Comparison of ENCODE assay signal across 9 mouse cellular contexts in genomic region chr19:58859357-58859756, GRCm38 (mm10).
DNase-seq lines count a peak whose midpoint lies in the region; ATAC-seq and TF ChIP-seq lines count a peak whose summit lies in the region.
"Had no signal": no experiment of that assay in that cellular context is flagged by ENCODE, and none has a peak within 500 bp of the region (broad histone marks: within the 10 kb centered on the region; RNA-seq: fewer than 3 reads in every experiment).

No protein-coding gene starts in this region.

- H3K4me1 ChIP-seq in limb, embryonic 10.5 days = peaks cover 22% of the 10 kb centered on the region
- no peaks in the 10 kb centered on the region for H3K4me1 ChIP-seq in stomach, postnatal 0 days (replicated peaks; ENCODE audit: control insufficient read depth, insufficient read depth)

- H3K36me3 ChIP-seq in limb, embryonic 10.5 days = no peaks in the 10 kb centered on the region
- no peaks in the 10 kb centered on the region for H3K36me3 ChIP-seq in stomach, postnatal 0 days (ENCODE audit: control insufficient read depth, insufficient read depth, low read length)
- H3K36me3 ChIP-seq: liver, embryonic 13.5 days had no signal

- peak overlapping the region; percentile 77 for H3K4me2 ChIP-seq in stomach, postnatal 0 days (replicated peaks; ENCODE audit: low read depth)

- DNase-seq in embryo, embryonic 9.5 days (ENCODE audit: extremely low spot score) = peak; percentile 6
- DNase-seq in embryo, embryonic 10.5 days (ENCODE audit: low spot score) = no peak
- DNase-seq in retina, embryonic 14.5 days (ENCODE audit: low spot score) = peak; percentile 16
- no peak for DNase-seq in retina, postnatal 1 day
- no peak for DNase-seq in limb, embryonic 10.5 days (ENCODE audit: low spot score)
- no peak for DNase-seq in stomach, postnatal 0 days (ENCODE audit: low spot score)
- no peak for DNase-seq in urinary bladder, postnatal 10 days (ENCODE audit: low spot score)
- DNase-seq: liver, embryonic 13.5 days had no signal

- no peaks in the 10 kb centered on the region for H3K9me3 ChIP-seq in limb, embryonic 10.5 days (replicated peaks)
- no peaks in the 10 kb centered on the region for H3K9me3 ChIP-seq in stomach, postnatal 0 days (ENCODE audit: control insufficient read depth, low read length)
- H3K9me3 ChIP-seq: liver, embryonic 13.5 days had no signal

- no peak for ATAC-seq in stomach, postnatal 0 days (ENCODE audit: low FRiP score, low TSS enrichment)
- no peak for ATAC-seq in CD4-positive, CD25-positive, alpha-beta regulatory T cell, adult 4 months

- TF ChIP-seq EP300 in stomach, postnatal 0 days (optimal IDR thresholded peaks at IDR 0.05) = no peak

- 15% methylated on average over 6 of the region's 6 CpGs for WGBS in limb, embryonic 10.5 days
- WGBS in stomach, postnatal 0 days = 27% methylated on average over 6 of the region's 6 CpGs

- H3K4me3 ChIP-seq in limb, embryonic 10.5 days = peak overlapping the region; percentile 67; the same call in 1 of the 2 replicates
- peak overlapping the region; percentile 54; the same call in 1 of the 2 replicates for H3K4me3 ChIP-seq in stomach, postnatal 0 days (ENCODE audit: low read depth, low read length)

- H3K27ac ChIP-seq in limb, embryonic 10.5 days = no peak overlapping the region
- no peak overlapping the region for H3K27ac ChIP-seq in stomach, postnatal 0 days (replicated peaks)
- H3K27ac ChIP-seq: liver, embryonic 13.5 days had no signal

- TF ChIP-seq CTCF in stomach, postnatal 0 days (IDR thresholded peaks at IDR 0.05; ENCODE audit: low read depth) = no peak

- 0 out of 2 replicates have a peak overlapping the region, but pooled peaks have one; percentile 27 for H3K9ac ChIP-seq in stomach, postnatal 0 days (ENCODE audit: low read length)
- H3K9ac ChIP-seq: liver, embryonic 13.5 days had no signal

- H3K27me3 ChIP-seq in limb, embryonic 10.5 days (ENCODE audit: low read depth, poor library complexity, severe bottlenecking) = peaks cover 37% of the 10 kb centered on the region
- H3K27me3 ChIP-seq in stomach, postnatal 0 days (ENCODE audit: control insufficient read depth, insufficient read depth, low read length) = no peaks in the 10 kb centered on the region

Comparison
In these comparisons a context has a peak if more than half of its experiments do, and no peak if none do; other contexts are left out.
1. DNase-seq: peak in embryo, embryonic 9.5 days (single experiment) and retina, embryonic 14.5 days (single experiment); none in embryo, embryonic 10.5 days (single experiment), retina, postnatal 1 day (single experiment), limb, embryonic 10.5 days (single experiment), stomach, postnatal 0 days (single experiment) and urinary bladder, postnatal 10 days (single experiment).